Mouse (Mus musculus) heart, embryonic 15.5 days (tissue): Measurements from ENCODE around the gene 4930438A08Rik. TPM values are rescaled to one million over a fixed set of nuclear protein-coding genes. Genes with fewer than 3 reads are reported as not detected.
"Not testable (repeated sequence)": the region's sequence is repeated elsewhere in the genome, so short reads cannot be mapped to it uniquely, and the experiment has no call there.

Source experiments
- ATAC-seq: fragments of 200-750 bp; cut with Nextera tagmentation; replicated peaks from 2 replicates; pipeline ENCODE4 v1.8.0; 2017; ENCODE audit warnings: low read depth, moderate TSS enrichment; ENCODE audit not compliant: insufficient number of reproducible peaks, insufficient read depth, low FRiP score
- H3K27ac ChIP-seq: fragments of 300-500 bp; sonication (generic); 2 replicates; pipeline ENCODE4 v1.5.1; 2015; ENCODE audit warnings: mild to moderate bottlenecking, inconsistent platforms
- H3K27me3 ChIP-seq: fragments of 300-500 bp; sonication (generic); 2 replicates; pipeline ENCODE4 v1.6.1; 2015; ENCODE audit warnings: inconsistent platforms
- H3K36me3 ChIP-seq: fragments of 300-500 bp; sonication (generic); 2 replicates; pipeline ENCODE4 v1.6.1; 2015; ENCODE audit warnings: mild to moderate bottlenecking, inconsistent platforms
- H3K4me1 ChIP-seq: fragments of 300-500 bp; sonication (generic); replicated peaks from 2 replicates; pipeline ENCODE4 v1.6.1; 2015; ENCODE audit warnings: inconsistent platforms
- H3K4me2 ChIP-seq: fragments of 300-500 bp; sonication (generic); 2 replicates; pipeline ENCODE4 v1.6.1; 2015; ENCODE audit warnings: inconsistent platforms, mild to moderate bottlenecking, moderate library complexity
- H3K4me3 ChIP-seq: fragments of 300-500 bp; sonication (generic); 2 replicates; pipeline ENCODE4 v1.5.1; 2015; ENCODE audit warnings: mild to moderate bottlenecking, inconsistent platforms
- H3K9ac ChIP-seq: fragments of 300-500 bp; sonication (generic); 2 replicates; pipeline ENCODE4 v1.6.1; 2015; ENCODE audit warnings: mild to moderate bottlenecking, inconsistent platforms
- H3K9me3 ChIP-seq: fragments of 300-500 bp; sonication (generic); replicated peaks from 2 replicates; pipeline ENCODE4 v1.6.1; 2016; ENCODE audit warnings: inconsistent platforms
- WGBS: fragments of 180-500 bp; shearing (Covaris S2); methylation state at CpG from one replicate; pipeline ENCODE4 v1.1.7; 2015; ENCODE audit warnings: mixed read lengths; 5-methylcytosine and 5-hydroxymethylcytosine counted together
- polyA plus RNA-seq: library from polyadenylated mRNA; unstranded; fragments of >200 nt; fragmentation: Nextera tagmentation; extraction: Ambion mirVana; gene quantifications from 2 replicates; pipeline ENCODE4 v1.2.1, GENCODE M21; 2015

4930438A08Rik gene
- polyA plus RNA-seq, 1 experiment from 2014 or later = not detected

GRCm38 (mm10) chr11:58282518-58282917, 7.9 kb downstream of the 4930438A08Rik start:
- no peak for ATAC-seq
- Histone ChIP-seq H3K4me3 (no peak overlapping the region), H3K27me3 (peaks cover 12% of the 10 kb centered on the region), H3K36me3 (no peaks in the 10 kb centered on the region), H3K4me2 (no peak overlapping the region), H3K9ac (no peak overlapping the region), H3K27ac (no peak overlapping the region), H3K9me3 (no peaks in the 10 kb centered on the region), H3K4me1 (no peaks in the 10 kb centered on the region)
- WGBS = 77% methylated on average over 5 of the region's 5 CpGs

GRCm38 (mm10) chr11:58289992-58290682, 15.5 kb downstream of the 4930438A08Rik start:
- Histone ChIP-seq H3K9me3 (no peaks in the 10 kb centered on the region), H3K27me3 (peaks cover 5% of the 10 kb centered on the region; the same call in 1 of the 2 replicates), H3K4me1 (no peaks in the 10 kb centered on the region), H3K4me3 (no peak overlapping the region), H3K9ac (no peak overlapping the region), H3K4me2 (no peak overlapping the region), H3K36me3 (no peaks in the 10 kb centered on the region), H3K27ac (no peak overlapping the region)
- WGBS = 60% methylated on average over 9 of the region's 9 CpGs
- ATAC-seq = no peak

- H3K9me3 ChIP-seq = no peaks in the 10 kb centered on the region
- peaks cover 5% of the 10 kb centered on the region; the same call in 1 of the 2 replicates for H3K27me3 ChIP-seq
- H3K36me3 ChIP-seq = no peaks in the 10 kb centered on the region
- WGBS = 72% methylated on average over 4 of the region's 4 CpGs
- H3K9ac ChIP-seq = no peak overlapping the region
- no peak overlapping the region for H3K27ac ChIP-seq
- no peaks in the 10 kb centered on the region for H3K4me1 ChIP-seq
- no peak for ATAC-seq
- H3K4me2 ChIP-seq = no peak overlapping the region
- H3K4me3 ChIP-seq = no peak overlapping the region
Measured at GRCm38 (mm10) chr11:58290812-58291211, 16.2 kb downstream of the 4930438A08Rik start.

- Histone ChIP-seq H3K9ac (no peak overlapping the region), H3K4me2 (no peak overlapping the region), H3K4me1 (no peaks in the 10 kb centered on the region), H3K27me3 (no peaks in the 10 kb centered on the region), H3K36me3 (no peaks in the 10 kb centered on the region), H3K27ac (no peak overlapping the region), H3K9me3 (no peaks in the 10 kb centered on the region), H3K4me3 (no peak overlapping the region)
- WGBS = 46% methylated on average over 4 of the region's 4 CpGs
- no peak; the same call in 1 of the 2 replicates for ATAC-seq
Measured at GRCm38 (mm10) chr11:58292791-58293190, 18.2 kb downstream of the 4930438A08Rik start.

- Histone ChIP-seq H3K4me1 (peaks cover 5% of the 10 kb centered on the region; the same call in 1 of the 2 replicates), H3K4me3 (no peak overlapping the region), H3K9me3 (no peaks in the 10 kb centered on the region), H3K36me3 (no peaks in the 10 kb centered on the region), H3K4me2 (no peak overlapping the region), H3K27ac (no peak overlapping the region), H3K27me3 (no peaks in the 10 kb centered on the region), H3K9ac (no peak overlapping the region)
- 73% methylated on average over 6 of the region's 6 CpGs for WGBS
- ATAC-seq = no peak
Measured at GRCm38 (mm10) chr11:58297396-58297795, 22.8 kb downstream of the 4930438A08Rik start.

GRCm38 (mm10) chr11:58301057-58301456, 26.5 kb downstream of the 4930438A08Rik start:
- H3K27ac ChIP-seq = peak overlapping the region; percentile 94; the same call in 1 of the 2 replicates
- WGBS = 11% methylated on average over 13 of the region's 13 CpGs
- no peaks in the 10 kb centered on the region for H3K36me3 ChIP-seq
- peak overlapping the region; percentile 64 for H3K4me2 ChIP-seq
- no peaks in the 10 kb centered on the region for H3K9me3 ChIP-seq
- peak overlapping the region; percentile 67 for H3K4me3 ChIP-seq
- H3K9ac ChIP-seq = no peak overlapping the region
- no peak for ATAC-seq
- H3K27me3 ChIP-seq = no peaks in the 10 kb centered on the region
- H3K4me1 ChIP-seq = peaks cover 10% of the 10 kb centered on the region

GRCm38 (mm10) chr11:58301837-58302754, 27.5 kb downstream of the 4930438A08Rik start:
- H3K4me1 ChIP-seq = peaks cover 17% of the 10 kb centered on the region
- H3K36me3 ChIP-seq = no peaks in the 10 kb centered on the region
- no peaks in the 10 kb centered on the region for H3K9me3 ChIP-seq
- WGBS = under 1% methylated on average over 36 of the region's 36 CpGs
- H3K9ac ChIP-seq = peak overlapping the region; percentile 62
- peak; percentile 91 for ATAC-seq
- H3K4me2 ChIP-seq = peak overlapping the region; percentile 64
- no peaks in the 10 kb centered on the region for H3K27me3 ChIP-seq
- H3K27ac ChIP-seq = peak overlapping the region; percentile 94
- H3K4me3 ChIP-seq = peak overlapping the region; percentile 67

- no peaks in the 10 kb centered on the region for H3K27me3 ChIP-seq
- peak overlapping the region; percentile 64 for H3K4me2 ChIP-seq
- H3K27ac ChIP-seq = peak overlapping the region; percentile 94
- no peaks in the 10 kb centered on the region for H3K36me3 ChIP-seq
- H3K4me3 ChIP-seq = peak overlapping the region; percentile 67
- peak overlapping the region; percentile 62 for H3K9ac ChIP-seq
- H3K9me3 ChIP-seq = no peaks in the 10 kb centered on the region
- WGBS = 2% methylated on average over 26 of the region's 26 CpGs
- peaks cover 26% of the 10 kb centered on the region for H3K4me1 ChIP-seq
- ATAC-seq = peak; percentile 48
Measured at GRCm38 (mm10) chr11:58302774-58303445, 28.3 kb downstream of the 4930438A08Rik start.

GRCm38 (mm10) chr11:58303594-58303993, 29.0 kb downstream of the 4930438A08Rik start:
- Histone ChIP-seq H3K4me3 (peak overlapping the region; percentile 14), H3K9me3 (no peaks in the 10 kb centered on the region), H3K27ac (peak overlapping the region; percentile 33; the same call in 1 of the 2 replicates), H3K4me1 (peaks cover 27% of the 10 kb centered on the region), H3K36me3 (no peaks in the 10 kb centered on the region), H3K27me3 (no peaks in the 10 kb centered on the region), H3K9ac (no peak overlapping the region), H3K4me2 (peak overlapping the region; percentile 43)
- ATAC-seq = no peak
- WGBS = 42% methylated on average over 7 of the region's 7 CpGs

GRCm38 (mm10) chr11:58305299-58305698, 30.7 kb downstream of the 4930438A08Rik start:
- not testable (repeated sequence) for H3K9ac ChIP-seq, H3K9me3 ChIP-seq, H3K4me2 ChIP-seq, ATAC-seq, H3K4me3 ChIP-seq, H3K36me3 ChIP-seq, H3K27ac ChIP-seq, H3K27me3 ChIP-seq
- peaks cover 27% of the 10 kb centered on the region for H3K4me1 ChIP-seq
- WGBS = 87% methylated on average over 8 of the region's 8 CpGs

- WGBS = under 1% methylated on average over 34 of the region's 34 CpGs
- no peaks in the 10 kb centered on the region for H3K36me3 ChIP-seq
- no peaks in the 10 kb centered on the region for H3K9me3 ChIP-seq
- H3K4me2 ChIP-seq = peak within 1 kb of the TSS; percentile 98
- H3K9ac ChIP-seq = peak within 1 kb of the TSS; percentile 67
- peak within 1 kb of the TSS; percentile 13; the same call in 1 of the 2 replicates for H3K27ac ChIP-seq
- H3K4me3 ChIP-seq = peak within 1 kb of the TSS; percentile 62
- no peaks in the 10 kb centered on the region for H3K27me3 ChIP-seq
- peak; percentile 59 for ATAC-seq
- peaks cover 22% of the 10 kb centered on the region for H3K4me1 ChIP-seq
Measured at GRCm38 (mm10) chr11:58306860-58307308, 32.3 kb downstream of the 4930438A08Rik start, which contains the start of gene Zfp692. Gene Zfp692 (plus strand): TSS chr11:58307069.
